Mouse (Mus musculus): ENCODE results near the gene Elovl7.
A peak's percentile ranks its signal among the peaks of the same experiment; 100 is the strongest.

Elovl7 gene

GRCm38 (mm10) chr13:108302957-108303675 is 88.9 kb downstream of the Elovl7 start:
- DNase-seq (ENCODE audit: low spot score in 2 of 2) = no peak

- no peak for DNase-seq (ENCODE audit: low spot score in 2 of 2)
Measured at GRCm38 (mm10) chr13:108303841-108304240, 89.6 kb downstream of the Elovl7 start.

- no peak for DNase-seq (ENCODE audit: low spot score in 2 of 2)
Measured at GRCm38 (mm10) chr13:108304680-108305079, 90.5 kb downstream of the Elovl7 start.

- peak; percentile 92 to 94 for DNase-seq (ENCODE audit: low spot score in 2 of 2)
Measured at GRCm38 (mm10) chr13:108315702-108316486, 101.7 kb downstream of the Elovl7 start, which contains the start of gene Depdc1b. Gene Depdc1b (plus strand): TSS chr13:108316332.

GRCm38 (mm10) chr13:108316487-108316903 is 102.3 kb downstream of the Elovl7 start:
- no peak for DNase-seq (ENCODE audit: low spot score in 2 of 2)

- DNase-seq (ENCODE audit: low spot score in 2 of 2) = no peak
Measured at GRCm38 (mm10) chr13:108317414-108317813, 103.2 kb downstream of the Elovl7 start.

- no peak for DNase-seq (ENCODE audit: low spot score in 2 of 2)
Measured at GRCm38 (mm10) chr13:108319028-108319427, 104.8 kb downstream of the Elovl7 start.

GRCm38 (mm10) chr13:108320216-108320615 is 106.0 kb downstream of the Elovl7 start:
- no peak for DNase-seq (ENCODE audit: low spot score in 2 of 2)

- DNase-seq (ENCODE audit: low spot score in 2 of 2) = no peak
Measured at GRCm38 (mm10) chr13:108322466-108322865, 108.3 kb downstream of the Elovl7 start.

- DNase-seq (ENCODE audit: low spot score in 2 of 2) = no peak
Measured at GRCm38 (mm10) chr13:108323317-108323716, 109.1 kb downstream of the Elovl7 start.

GRCm38 (mm10) chr13:108323866-108324829 is 109.9 kb downstream of the Elovl7 start:
- no peak for DNase-seq (ENCODE audit: low spot score in 2 of 2)

GRCm38 (mm10) chr13:108325871-108326270 is 111.7 kb downstream of the Elovl7 start:
- DNase-seq (ENCODE audit: low spot score in 2 of 2) = no peak

GRCm38 (mm10) chr13:108326351-108326750 is 112.1 kb downstream of the Elovl7 start:
- no peak for DNase-seq (ENCODE audit: low spot score in 2 of 2)

- DNase-seq (ENCODE audit: low spot score in 2 of 2) = no peak
Measured at GRCm38 (mm10) chr13:108327047-108327446, 112.8 kb downstream of the Elovl7 start.

- no peak for DNase-seq (ENCODE audit: low spot score in 2 of 2)
Measured at GRCm38 (mm10) chr13:108328406-108329180, 114.4 kb downstream of the Elovl7 start.

- no peak for DNase-seq (ENCODE audit: low spot score in 2 of 2)
Measured at GRCm38 (mm10) chr13:108329693-108330092, 115.5 kb downstream of the Elovl7 start.
